Mouse (Mus musculus) forebrain, embryonic 10.5 days (tissue): ENCODE results near the gene Nat8f6. TPM values are rescaled to one million over a fixed set of nuclear protein-coding genes. Genes with fewer than 3 reads are reported as not detected.
"Not testable (repeated sequence)": the region's sequence is repeated elsewhere in the genome, so short reads cannot be mapped to it uniquely, and the experiment has no call there.

ENCODE experiments used
- DNase-seq: peaks from one replicate; pipeline ENCODE4 v3.0.0-alpha.2; 2017; ENCODE audit warnings: low spot score; ENCODE audit errors: extremely low spot score
- H3K27ac ChIP-seq: fragments of 300-500 bp; sonication (generic); 2 replicates; pipeline ENCODE4 v1.5.1; 2016; ENCODE audit warnings: mild to moderate bottlenecking
- H3K27me3 ChIP-seq: fragments of 300-500 bp; sonication (generic); 2 replicates; pipeline ENCODE4 v1.6.1; 2016; ENCODE audit warnings: mild to moderate bottlenecking; ENCODE audit not compliant: poor library complexity, severe bottlenecking
- H3K36me3 ChIP-seq: fragments of 300-500 bp; sonication (generic); replicated peaks from 2 replicates; pipeline ENCODE4 v1.6.1; 2016; ENCODE audit warnings: mild to moderate bottlenecking, moderate library complexity
- H3K4me1 ChIP-seq: fragments of 300-500 bp; sonication (generic); 2 replicates; pipeline ENCODE4 v1.6.1; 2016
- H3K4me3 ChIP-seq: fragments of 300-500 bp; sonication (generic); 2 replicates; pipeline ENCODE4 v1.5.1; 2016; ENCODE audit warnings: mild to moderate bottlenecking, moderate library complexity
- H3K9me3 ChIP-seq: fragments of 300-500 bp; sonication (generic); 2 replicates; pipeline ENCODE4 v1.6.1; 2016; ENCODE audit warnings: mild to moderate bottlenecking, moderate library complexity
- WGBS: fragments of 180-500 bp; shearing (Covaris S2); methylation state at CpG from one replicate; pipeline ENCODE4 v1.1.7; 2016; 5-methylcytosine and 5-hydroxymethylcytosine counted together
- polyA plus RNA-seq: library from polyadenylated mRNA; unstranded; fragments of >200 nt; fragmentation: Nextera tagmentation; extraction: Ambion mirVana; gene quantifications from 2 replicates; pipeline ENCODE4 v1.2.1, GENCODE M21; 2016

The Nat8f6 gene
- polyA plus RNA-seq, 1 experiment from 2014 or later: not detected

- H3K27me3 ChIP-seq: no peaks in the 10 kb centered on the region
- WGBS: 86% methylated on average over 1 of the region's 1 CpGs
- no peak overlapping the region for H3K4me3 ChIP-seq
- H3K36me3 ChIP-seq: no peaks in the 10 kb centered on the region
- DNase-seq: no peak
- no peaks in the 10 kb centered on the region for H3K9me3 ChIP-seq
- no peaks in the 10 kb centered on the region for H3K4me1 ChIP-seq
- H3K27ac ChIP-seq: no peak overlapping the region
Observed at GRCm38 (mm10) chr6:85829462-85829861, 8.7 kb upstream of the Nat8f6 start.

- Histone ChIP-seq H3K9me3 (no peaks in the 10 kb centered on the region), H3K36me3 (no peaks in the 10 kb centered on the region), H3K4me3 (no peak overlapping the region), H3K27ac (no peak overlapping the region), H3K27me3 (no peaks in the 10 kb centered on the region), H3K4me1 (no peaks in the 10 kb centered on the region)
- WGBS: 94% methylated on average over 2 of the region's 2 CpGs
- DNase-seq: no peak
Observed at GRCm38 (mm10) chr6:85825886-85826285, 5.1 kb upstream of the Nat8f6 start.

GRCm38 (mm10) chr6:85823382-85824090 lies 2.8 kb upstream of the Nat8f6 start:
- Histone ChIP-seq H3K9me3 (no peaks in the 10 kb centered on the region), H3K4me3 (no peak overlapping the region), H3K27ac (no peak overlapping the region), H3K27me3 (no peaks in the 10 kb centered on the region), H3K36me3 (no peaks in the 10 kb centered on the region), H3K4me1 (0 out of 2 replicates have a peak, but pooled peaks cover under 1% of the 10 kb centered on the region)
- WGBS: 86% methylated on average over 1 of the region's 1 CpGs
- no peak for DNase-seq

GRCm38 (mm10) chr6:85822286-85822685 lies 1.5 kb upstream of the Nat8f6 start:
- Histone ChIP-seq H3K9me3 (no peaks in the 10 kb centered on the region), H3K36me3 (no peaks in the 10 kb centered on the region), H3K4me3 (no peak overlapping the region), H3K27ac (no peak overlapping the region), H3K4me1 (0 out of 2 replicates have a peak, but pooled peaks cover 6% of the 10 kb centered on the region), H3K27me3 (no peaks in the 10 kb centered on the region)
- DNase-seq: no peak
- WGBS: 85% methylated on average over 4 of the region's 4 CpGs

GRCm38 (mm10) chr6:85818338-85818737 lies 2.4 kb downstream of the Nat8f6 start:
- Histone ChIP-seq H3K4me1 (0 out of 2 replicates have a peak, but pooled peaks cover 6% of the 10 kb centered on the region), H3K4me3 (no peak overlapping the region), H3K36me3 (no peaks in the 10 kb centered on the region), H3K27me3 (no peaks in the 10 kb centered on the region), H3K27ac (no peak overlapping the region), H3K9me3 (no peaks in the 10 kb centered on the region)
- no peak for DNase-seq
- WGBS: 24% methylated on average over 1 of the region's 1 CpGs

GRCm38 (mm10) chr6:85813339-85813738 lies 7.4 kb downstream of the Nat8f6 start:
- 79% methylated on average over 2 of the region's 2 CpGs for WGBS
- Histone ChIP-seq H3K4me1 (0 out of 2 replicates have a peak, but pooled peaks cover 3% of the 10 kb centered on the region), H3K36me3 (no peaks in the 10 kb centered on the region), H3K27me3 (no peaks in the 10 kb centered on the region), H3K9me3 (no peaks in the 10 kb centered on the region), H3K4me3 (no peak overlapping the region), H3K27ac (no peak overlapping the region)
- no peak for DNase-seq

- H3K9me3 ChIP-seq, DNase-seq, H3K27ac ChIP-seq, H3K4me1 ChIP-seq, H3K4me3 ChIP-seq, H3K36me3 ChIP-seq, H3K27me3 ChIP-seq: not testable (repeated sequence)
- WGBS: 73% methylated on average over 3 of the region's 3 CpGs
Observed at GRCm38 (mm10) chr6:85810942-85811537, 9.7 kb downstream of the Nat8f6 start.

- not testable (repeated sequence) for H3K4me3 ChIP-seq, H3K36me3 ChIP-seq, DNase-seq, H3K27me3 ChIP-seq, H3K27ac ChIP-seq, H3K9me3 ChIP-seq, H3K4me1 ChIP-seq
- WGBS: 87% methylated on average over 3 of the region's 3 CpGs
Observed at GRCm38 (mm10) chr6:85810514-85810913, 10.2 kb downstream of the Nat8f6 start.

- not testable (repeated sequence) for H3K27ac ChIP-seq, H3K4me1 ChIP-seq, H3K4me3 ChIP-seq, H3K9me3 ChIP-seq, DNase-seq, H3K27me3 ChIP-seq, H3K36me3 ChIP-seq
- WGBS: 73% methylated on average over 2 of the region's 3 CpGs
Observed at GRCm38 (mm10) chr6:85809784-85810183, 11.0 kb downstream of the Nat8f6 start.

GRCm38 (mm10) chr6:85803180-85803579 lies 17.6 kb downstream of the Nat8f6 start:
- not testable (repeated sequence) for H3K27ac ChIP-seq, H3K27me3 ChIP-seq, DNase-seq, H3K4me1 ChIP-seq, H3K36me3 ChIP-seq, H3K4me3 ChIP-seq, H3K9me3 ChIP-seq
- WGBS: 73% methylated on average over 5 of the region's 5 CpGs

- 66% methylated on average over 13 of the region's 13 CpGs for WGBS
- DNase-seq, H3K36me3 ChIP-seq, H3K27ac ChIP-seq, H3K4me3 ChIP-seq, H3K27me3 ChIP-seq, H3K4me1 ChIP-seq, H3K9me3 ChIP-seq: not testable (repeated sequence)
Observed at GRCm38 (mm10) chr6:85765532-85765931, 55.2 kb downstream of the Nat8f6 start, which contains the start of gene Nat8f3. Nat8f3 (minus strand) TSS chr6:85765754.

- H3K27me3 ChIP-seq, H3K4me3 ChIP-seq, DNase-seq, H3K4me1 ChIP-seq, H3K36me3 ChIP-seq, H3K27ac ChIP-seq, H3K9me3 ChIP-seq: not testable (repeated sequence)
- 84% methylated on average over 6 of the region's 6 CpGs for WGBS
Observed at GRCm38 (mm10) chr6:85763127-85764070, 57.4 kb downstream of the Nat8f6 start.

GRCm38 (mm10) chr6:85762678-85763077 lies 58.1 kb downstream of the Nat8f6 start:
- H3K9me3 ChIP-seq, H3K27me3 ChIP-seq, DNase-seq, H3K4me1 ChIP-seq, H3K36me3 ChIP-seq, H3K4me3 ChIP-seq, H3K27ac ChIP-seq: not testable (repeated sequence)
- 71% methylated on average over 2 of the region's 2 CpGs for WGBS
